Mouse (Mus musculus): Measurements from ENCODE around the gene Efcab8. TPM values are rescaled to one million over a fixed set of nuclear protein-coding genes. Genes with fewer than 3 reads are reported as not detected.

The Efcab8 gene
- total RNA-seq (2021) = under 1 TPM; 0.45 to 0.56 TPM

- intact Hi-C loops (cut with DNase I) = no loop called here
- DNase-seq (ENCODE audit: extremely low spot score in 1 of 2, low spot score in 2 of 2) = no peak
These were observed at the start of gene Efcab8 for GRCm38 (mm10) chr2:153779394-153779981. Gene Efcab8, plus strand, starts transcription at chr2:153779931.

GRCm38 (mm10) chr2:153734033-153734432, 45.7 kb upstream of the Efcab8 start:
- no peak for DNase-seq (ENCODE audit: extremely low spot score in 1 of 2, low spot score in 2 of 2)
- intact Hi-C loops (cut with DNase I) = no loop called here

GRCm38 (mm10) chr2:153740500-153741436, 39.0 kb upstream of the Efcab8 start, which contains the start of gene Mapre1:
Gene Mapre1, plus strand, starts transcription at chr2:153741274.
- peak; percentile 99 to 100 for DNase-seq (ENCODE audit: extremely low spot score in 1 of 2, low spot score in 2 of 2)
- intact Hi-C loops (cut with DNase I) = no loop called here

- DNase-seq (ENCODE audit: extremely low spot score in 1 of 2, low spot score in 2 of 2) = peak; percentile 56 to 91
- intact Hi-C loops (cut with DNase I) = no loop called here
These were observed 38.2 kb upstream of the Efcab8 start for GRCm38 (mm10) chr2:153741437-153742065.

GRCm38 (mm10) chr2:153747994-153748393, 31.7 kb upstream of the Efcab8 start:
- intact Hi-C loops (cut with DNase I) = no loop called here
- no peak for DNase-seq (ENCODE audit: extremely low spot score in 1 of 2, low spot score in 2 of 2)

- intact Hi-C loops (cut with DNase I) = no loop called here
- DNase-seq (ENCODE audit: extremely low spot score in 1 of 2, low spot score in 2 of 2) = no peak
These were observed 29.4 kb upstream of the Efcab8 start for GRCm38 (mm10) chr2:153750363-153750762.

GRCm38 (mm10) chr2:153762121-153762520, 17.6 kb upstream of the Efcab8 start:
- no peak for DNase-seq (ENCODE audit: extremely low spot score in 1 of 2, low spot score in 2 of 2)
- intact Hi-C loops (cut with DNase I) = no loop called here

- intact Hi-C loops (cut with DNase I) = no loop called here
- no peak for DNase-seq (ENCODE audit: extremely low spot score in 1 of 2, low spot score in 2 of 2)
These were observed 12.2 kb upstream of the Efcab8 start for GRCm38 (mm10) chr2:153767484-153767883.

- DNase-seq (ENCODE audit: extremely low spot score in 1 of 2, low spot score in 2 of 2) = no peak
- intact Hi-C loops (cut with DNase I) = no loop called here
These were observed 10.8 kb upstream of the Efcab8 start for GRCm38 (mm10) chr2:153768881-153769280.

- intact Hi-C loops (cut with DNase I) = no loop called here
- no peak for DNase-seq (ENCODE audit: extremely low spot score in 1 of 2, low spot score in 2 of 2)
These were observed 6.8 kb upstream of the Efcab8 start for GRCm38 (mm10) chr2:153772950-153773349.

- intact Hi-C loops (cut with DNase I) = no loop called here
- DNase-seq (ENCODE audit: extremely low spot score in 1 of 2, low spot score in 2 of 2) = no peak
These were observed 4.3 kb upstream of the Efcab8 start for GRCm38 (mm10) chr2:153775472-153775871.

- DNase-seq (ENCODE audit: extremely low spot score in 1 of 2, low spot score in 2 of 2) = peak; percentile 29 to 88
- intact Hi-C loops (cut with DNase I) = no loop called here
These were observed 931 bp upstream of the Efcab8 start for GRCm38 (mm10) chr2:153778638-153779362.

- DNase-seq (ENCODE audit: extremely low spot score in 1 of 2, low spot score in 2 of 2) = no peak
- intact Hi-C loops (cut with DNase I) = no loop called here
These were observed 1.4 kb downstream of the Efcab8 start for GRCm38 (mm10) chr2:153781181-153781580.

GRCm38 (mm10) chr2:153784668-153785067, 4.9 kb downstream of the Efcab8 start:
- DNase-seq (ENCODE audit: extremely low spot score in 1 of 2, low spot score in 2 of 2) = peak; percentile 38 to 61
- intact Hi-C loops (cut with DNase I) = no loop called here

GRCm38 (mm10) chr2:153793366-153793765, 13.6 kb downstream of the Efcab8 start:
- DNase-seq (ENCODE audit: extremely low spot score in 1 of 2, low spot score in 2 of 2) = no peak
- intact Hi-C loops (cut with DNase I) = no loop called here

GRCm38 (mm10) chr2:153795090-153795489, 15.4 kb downstream of the Efcab8 start:
- no peak for DNase-seq (ENCODE audit: extremely low spot score in 1 of 2, low spot score in 2 of 2)
- intact Hi-C loops (cut with DNase I) = no loop called here

GRCm38 (mm10) chr2:153807464-153807863, 27.7 kb downstream of the Efcab8 start:
- DNase-seq (ENCODE audit: extremely low spot score in 1 of 2, low spot score in 2 of 2) = peak; percentile 36 to 67
- intact Hi-C loops (cut with DNase I) = loop anchor here (5.0 kb wide), 1 partner anchor 125 kb away; no protein-coding TSS in a partner anchor

- intact Hi-C loops (cut with DNase I) = loop anchor here (5.0 kb wide), 1 partner anchor 124 kb away; no protein-coding TSS in a partner anchor
- DNase-seq (ENCODE audit: extremely low spot score in 1 of 2, low spot score in 2 of 2) = no peak
These were observed 28.4 kb downstream of the Efcab8 start for GRCm38 (mm10) chr2:153808146-153808545.

GRCm38 (mm10) chr2:153808841-153809240, 29.1 kb downstream of the Efcab8 start:
- DNase-seq (ENCODE audit: extremely low spot score in 1 of 2, low spot score in 2 of 2) = no peak
- intact Hi-C loops (cut with DNase I) = loop anchor here (5.0 kb wide), 1 partner anchor 123 kb away; no protein-coding TSS in a partner anchor

Measured in left cerebral cortex, postnatal 10 days (tissue).